Mouse (Mus musculus) kidney, adult 11 months (tissue): ENCODE measurements around the gene Btnl6.
A peak's percentile ranks its signal among the peaks of the same experiment; 100 is the strongest.
"Not testable (repeated sequence)": the region's sequence is repeated elsewhere in the genome, so short reads cannot be mapped to it uniquely, and the experiment has no call there.

Experiments
- DNase-seq: peaks from one replicate; pipeline ENCODE4 v3.0.0; 2022

Btnl6 gene

DNA sequence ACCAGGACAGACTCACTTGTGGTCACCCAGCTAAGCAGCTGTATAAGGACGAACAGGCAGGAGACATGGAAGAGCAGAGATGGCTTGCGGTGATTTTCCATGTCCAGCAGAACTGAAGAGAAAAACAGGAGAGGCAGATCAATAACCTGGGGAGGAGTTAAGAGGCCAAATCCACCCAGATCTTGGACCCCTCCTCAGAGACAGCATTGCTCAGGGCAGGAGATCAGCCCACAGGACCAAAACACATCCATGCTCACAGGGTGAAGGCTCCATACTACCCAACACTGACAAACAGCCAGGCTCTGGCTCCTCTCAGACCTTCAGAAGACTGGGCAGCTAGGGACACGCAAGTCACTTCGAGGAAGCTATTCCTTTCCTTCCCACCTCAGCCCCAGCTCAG, at the start of gene Btnl6:
Gene Btnl6 (minus strand): TSS at position 101 of the 400 bp plus-strand sequence.
- no peak for DNase-seq

DNA sequence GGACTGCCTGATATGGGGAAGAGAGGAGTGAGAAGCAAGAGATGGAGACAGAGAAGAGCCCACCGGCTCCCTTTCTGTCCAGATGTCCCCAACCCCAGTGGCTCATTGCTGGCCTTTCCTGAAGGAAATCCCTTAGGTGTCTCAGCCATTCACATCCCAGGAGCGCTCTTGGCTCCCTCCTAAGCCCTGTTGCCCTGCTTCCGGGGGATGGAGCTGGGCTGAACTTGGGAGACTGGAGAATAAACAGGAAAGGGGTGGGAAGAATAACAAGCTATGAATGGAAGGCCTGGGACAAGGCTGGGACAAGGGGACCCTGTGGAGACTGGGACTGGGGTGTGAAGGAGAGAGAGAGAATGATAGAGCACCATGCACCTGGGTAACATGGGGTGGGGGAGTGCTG, 47.6 kb upstream of the Btnl6 start:
- peak; percentile 58 for DNase-seq

DNA sequence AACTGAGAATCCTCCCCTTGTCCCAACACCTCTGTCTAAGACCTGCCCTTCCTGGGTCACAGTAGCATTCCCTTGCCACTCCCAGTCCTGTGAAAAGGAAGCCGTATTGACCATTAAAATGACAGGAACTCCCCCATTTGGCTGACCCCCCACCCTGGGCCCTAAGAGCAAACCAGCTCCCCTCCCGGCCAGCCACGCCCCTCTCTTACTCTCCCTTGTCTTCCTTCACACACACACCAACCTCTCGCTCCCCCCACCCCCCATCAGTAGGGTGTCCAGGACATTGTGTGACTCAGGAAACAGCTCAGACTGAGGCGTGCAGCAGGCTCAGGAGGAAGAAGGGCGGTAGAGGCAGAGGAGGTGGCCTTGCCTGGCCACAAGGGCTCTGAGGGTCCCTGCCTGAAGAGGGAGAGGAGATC, 46.9 kb upstream of the Btnl6 start, which contains the start of gene Notch4:
Gene Notch4 (plus strand): TSS at position 266 of the 419 bp plus-strand sequence.
- peak; percentile 53 for DNase-seq

DNA sequence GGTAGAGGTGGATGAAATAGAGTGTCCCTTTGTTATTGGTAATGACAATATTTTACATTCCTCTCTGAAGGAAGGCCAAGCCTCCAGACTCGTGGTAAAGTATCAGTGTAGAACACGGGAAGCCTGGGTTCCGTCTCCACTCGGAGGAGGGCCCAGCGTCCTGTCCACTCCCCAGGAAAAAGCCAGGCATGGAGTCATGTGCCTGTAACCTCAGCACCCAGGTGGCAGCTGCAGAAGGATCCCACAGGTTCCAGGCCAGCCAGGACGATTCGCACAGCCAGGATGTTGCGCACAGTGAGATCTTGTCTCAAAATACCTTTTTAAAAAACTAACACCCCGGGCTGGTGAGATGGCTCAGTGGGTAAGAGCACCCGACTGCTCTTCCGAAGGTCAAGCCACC, 46.2 kb upstream of the Btnl6 start:
- DNase-seq = no peak

DNA sequence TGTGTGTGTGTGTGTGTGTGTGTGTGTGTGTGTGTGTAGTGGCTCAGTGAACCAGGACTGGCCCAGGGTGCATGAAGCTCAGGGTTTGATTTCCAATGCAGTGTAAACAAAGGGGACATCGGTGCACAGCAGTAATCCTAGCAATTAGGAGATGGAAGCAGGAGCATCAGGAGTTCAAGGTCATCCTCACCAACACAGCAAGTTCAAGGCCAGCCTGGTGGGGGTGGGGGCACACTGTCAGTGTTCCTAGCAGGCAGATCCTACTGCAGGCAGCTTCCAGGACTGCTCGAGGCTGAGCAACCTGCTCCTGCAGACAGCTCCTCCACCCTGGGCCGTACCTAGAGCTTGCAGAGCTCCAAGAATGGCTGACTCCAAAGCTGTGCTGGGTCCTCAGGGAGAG, 45.4 kb upstream of the Btnl6 start:
- no peak for DNase-seq

DNA sequence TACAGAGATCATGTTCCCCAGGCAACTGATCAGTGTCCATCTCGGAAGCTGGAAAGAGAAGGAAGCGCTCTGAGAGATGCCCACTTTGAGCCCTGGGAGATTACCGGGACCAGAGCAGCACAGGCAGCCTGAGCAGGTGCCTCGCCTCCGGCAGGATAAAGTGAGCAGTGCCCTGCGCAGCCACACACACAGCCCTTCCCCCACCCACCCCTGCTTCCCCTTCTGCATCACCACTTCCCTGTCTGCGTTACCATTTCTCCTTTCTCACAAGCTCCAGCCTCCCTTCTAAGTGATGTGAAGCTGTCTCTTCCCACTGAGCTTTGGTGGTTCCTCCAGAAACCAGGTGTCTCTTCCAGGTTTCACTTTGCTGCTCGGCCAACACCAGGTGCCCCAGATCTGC, 44.0 kb upstream of the Btnl6 start:
- DNase-seq = no peak

DNA sequence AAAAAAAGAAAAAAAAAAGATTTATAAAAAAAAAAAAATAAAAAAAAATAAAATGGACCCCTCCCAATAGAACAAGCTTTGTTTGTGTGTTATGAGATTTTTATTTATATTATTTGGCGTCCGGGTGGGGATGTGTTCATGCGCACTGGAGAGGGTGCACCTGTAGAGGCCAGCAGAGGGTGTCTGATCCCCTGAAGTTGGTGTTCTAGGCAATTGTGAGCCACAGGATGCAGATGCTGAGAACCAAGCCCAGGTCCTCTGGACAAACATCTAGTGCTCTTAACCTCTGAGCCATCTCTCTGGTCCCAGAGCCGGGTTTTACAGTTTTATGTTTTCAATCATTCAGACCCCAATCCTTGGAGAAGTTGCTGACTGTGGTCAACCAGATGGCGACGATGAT, 43.3 kb upstream of the Btnl6 start:
- DNase-seq = no peak

DNA sequence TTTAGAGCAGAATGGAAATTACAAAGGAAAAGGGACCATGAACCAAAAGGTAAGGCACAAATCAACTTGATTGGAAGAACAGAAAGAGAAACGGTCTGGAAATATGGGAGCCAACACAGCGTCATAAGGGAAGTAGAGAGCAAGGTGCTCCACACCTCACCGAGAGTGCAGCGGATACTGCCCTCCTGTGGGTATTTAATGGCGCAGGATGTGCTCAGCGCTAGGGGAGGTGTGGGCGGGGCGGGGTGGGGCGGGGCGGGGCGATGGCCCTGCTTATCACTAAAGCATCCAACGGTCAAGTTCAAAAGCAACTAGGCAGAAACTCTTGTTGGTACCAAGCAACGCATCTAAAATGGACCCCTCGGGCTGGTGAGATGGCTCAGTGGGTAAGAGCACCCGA, 42.7 kb upstream of the Btnl6 start:
- no peak for DNase-seq

DNA sequence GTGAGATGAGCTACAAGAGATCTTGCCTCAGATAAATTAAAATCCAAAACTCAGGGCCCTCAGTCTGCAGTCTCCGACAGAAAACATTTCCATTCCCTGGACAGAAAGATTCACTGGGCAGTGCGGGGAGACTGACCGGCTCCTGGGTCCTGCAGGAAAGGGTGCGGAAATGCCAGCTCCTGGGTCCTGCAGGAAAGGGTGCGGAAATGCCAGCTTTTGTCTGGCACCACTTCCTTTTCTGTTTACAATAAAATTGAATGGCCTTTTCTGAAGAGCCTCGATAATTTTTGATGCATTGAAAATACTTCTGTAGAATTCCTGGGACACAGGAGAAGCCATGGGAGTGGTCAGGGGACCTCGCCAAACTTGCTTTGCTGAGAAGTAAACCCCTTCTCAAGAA, 42.0 kb upstream of the Btnl6 start:
- no peak for DNase-seq

DNA sequence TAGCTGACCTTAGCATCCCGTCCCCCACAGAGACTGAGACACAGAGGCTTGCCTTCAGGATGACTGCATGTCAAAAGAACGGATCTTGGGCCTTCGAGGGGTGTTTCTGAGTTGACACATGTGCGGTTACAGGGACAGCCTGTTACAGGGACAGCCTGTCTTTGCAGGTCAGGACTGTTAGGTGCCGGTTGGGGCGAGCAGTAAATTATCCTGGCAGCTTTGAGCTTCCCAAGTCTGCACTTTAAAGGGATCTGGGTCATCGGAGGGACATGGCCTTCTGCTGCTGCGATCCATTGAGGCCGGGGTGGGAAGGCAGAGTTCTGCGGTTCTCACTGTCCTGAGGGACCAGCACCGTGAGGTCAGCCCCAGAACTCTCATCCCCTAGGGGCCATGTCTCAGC, 40.3 kb upstream of the Btnl6 start:
- DNase-seq = no peak

DNA sequence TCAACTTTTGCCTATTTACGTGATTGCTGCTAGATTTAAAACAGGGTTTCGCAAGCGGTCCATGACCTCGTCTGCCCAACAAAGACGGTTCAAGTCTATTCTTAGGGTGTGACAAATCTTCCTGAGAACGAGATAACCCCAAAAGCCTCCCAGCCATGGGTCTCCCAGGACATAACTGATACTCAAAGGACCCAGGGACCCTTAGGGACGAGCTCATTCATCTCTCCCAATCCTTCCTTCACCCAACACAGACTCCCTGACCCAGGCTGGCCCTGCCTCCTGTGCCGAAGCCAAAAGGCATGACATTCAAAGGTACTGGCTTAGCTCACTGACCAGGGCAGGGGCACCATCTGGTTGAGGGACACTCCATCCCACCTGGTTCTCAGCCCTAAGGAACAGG, 39.3 kb upstream of the Btnl6 start:
- no peak for DNase-seq

DNA sequence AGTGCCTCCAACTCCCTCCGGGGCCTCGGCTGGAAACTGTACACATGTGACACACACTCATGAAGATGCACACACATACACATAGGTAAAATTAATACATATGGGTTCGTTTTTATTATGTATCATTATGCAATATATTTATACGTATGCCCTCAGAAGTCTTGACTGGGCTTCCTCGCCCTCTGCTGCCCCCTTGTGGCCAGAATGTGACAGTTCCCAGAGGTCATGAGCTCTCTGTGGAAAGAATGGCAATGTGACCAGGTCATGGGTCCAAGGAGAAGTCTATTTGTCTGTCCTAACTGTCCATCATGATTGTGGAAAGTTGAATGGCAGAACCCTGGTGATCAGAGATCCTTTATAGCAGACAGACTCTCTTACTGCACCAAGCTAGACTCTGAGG, 38.3 kb upstream of the Btnl6 start:
- DNase-seq = peak; percentile 68

DNA sequence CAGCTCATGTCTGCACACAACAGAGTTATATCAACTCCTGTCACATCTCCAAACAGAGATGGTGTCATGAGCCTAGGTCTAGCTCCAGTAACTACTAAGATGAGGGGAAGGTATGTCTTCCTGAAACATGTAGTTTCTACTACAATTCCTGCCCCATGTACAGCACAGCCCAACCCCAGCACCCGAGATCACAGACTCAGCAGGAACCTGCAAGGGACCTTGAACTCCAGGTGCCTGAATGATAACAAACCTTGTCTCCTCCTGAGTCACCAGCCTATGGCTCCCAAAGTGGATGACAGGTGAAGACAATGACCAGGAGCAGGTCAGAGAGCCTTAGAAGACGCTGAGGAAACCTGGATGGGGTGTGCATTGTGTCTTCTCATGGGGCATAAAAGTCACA, 32.7 kb upstream of the Btnl6 start:
- DNase-seq = no peak

DNA sequence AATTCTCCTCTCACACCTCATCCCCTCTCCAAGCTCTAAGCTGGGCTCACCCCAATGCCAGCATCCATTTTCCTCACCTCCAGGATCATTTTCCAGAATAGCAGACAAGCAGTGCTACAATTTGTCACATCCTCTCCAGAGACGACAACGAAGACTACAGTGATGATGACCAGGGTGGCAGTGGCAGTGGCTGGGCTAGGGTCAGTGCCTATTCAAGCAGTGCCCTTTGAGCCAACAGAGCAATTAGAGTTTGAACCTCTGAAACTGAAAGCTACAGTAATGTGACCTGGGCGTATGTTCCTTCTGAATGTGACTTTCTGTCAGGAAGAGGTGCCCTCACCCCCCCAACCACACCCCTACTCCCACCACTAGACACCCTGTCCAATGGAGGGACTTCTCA, 32.0 kb upstream of the Btnl6 start:
- no peak for DNase-seq

DNA sequence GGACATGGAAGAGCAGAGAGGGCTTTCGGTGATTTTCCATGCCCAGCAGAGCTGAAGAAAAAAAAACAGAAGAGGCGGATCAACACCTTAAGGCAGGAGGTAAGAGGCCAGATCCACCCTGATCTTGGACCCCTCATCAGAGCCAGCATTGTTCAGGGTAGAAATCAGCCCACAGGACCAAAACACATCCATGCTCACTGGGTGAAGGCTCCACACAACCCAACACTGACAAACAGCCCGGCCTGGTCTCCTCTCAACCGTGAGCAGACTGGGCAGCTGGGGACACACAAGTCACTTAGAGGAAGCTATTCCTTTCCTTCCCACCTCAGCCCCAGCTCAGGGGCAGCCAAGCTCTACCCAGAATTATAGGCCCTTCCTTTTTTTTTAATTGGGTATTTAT, 30.4 kb upstream of the Btnl6 start:
- no peak for DNase-seq

DNA sequence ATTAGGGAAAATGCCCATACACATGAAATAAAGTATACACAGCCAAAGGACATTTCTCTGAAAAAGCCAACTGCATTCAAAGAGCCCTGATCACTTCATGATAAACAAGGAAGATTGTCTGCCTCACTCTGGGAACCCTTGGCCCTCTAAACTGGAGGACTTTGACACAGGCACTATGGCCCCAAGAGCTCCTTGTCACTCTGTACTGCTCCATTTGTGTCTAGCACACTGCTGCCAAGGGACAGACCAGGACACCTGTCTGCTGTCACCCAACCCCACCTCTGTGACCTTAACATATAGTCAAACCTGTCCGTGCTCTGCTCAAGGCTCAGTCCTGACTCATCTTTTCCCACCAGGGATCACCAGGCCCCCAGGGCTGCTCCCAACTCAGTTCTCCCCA, 29.6 kb upstream of the Btnl6 start:
- no peak for DNase-seq

DNA sequence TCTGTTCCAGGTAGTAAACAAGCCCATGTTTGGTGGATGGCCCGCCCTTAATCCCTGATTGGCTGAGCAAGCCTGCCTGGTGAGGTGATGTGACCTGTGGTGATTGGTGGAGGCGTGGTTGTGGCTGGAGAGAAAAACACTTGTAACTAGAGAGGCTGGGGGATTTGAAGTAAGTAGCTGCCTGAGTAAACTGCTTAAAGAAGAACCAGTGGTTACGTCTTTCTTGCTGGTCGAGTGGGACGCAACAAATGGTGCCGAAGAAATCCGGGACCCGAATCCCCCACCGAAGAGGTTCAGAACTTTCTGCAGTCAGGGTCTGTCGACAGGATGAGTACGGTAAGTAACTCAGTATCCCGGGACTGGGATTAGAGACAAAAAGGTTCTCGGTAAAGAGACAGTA, 26.4 kb upstream of the Btnl6 start:
- not testable (repeated sequence) for DNase-seq

DNA sequence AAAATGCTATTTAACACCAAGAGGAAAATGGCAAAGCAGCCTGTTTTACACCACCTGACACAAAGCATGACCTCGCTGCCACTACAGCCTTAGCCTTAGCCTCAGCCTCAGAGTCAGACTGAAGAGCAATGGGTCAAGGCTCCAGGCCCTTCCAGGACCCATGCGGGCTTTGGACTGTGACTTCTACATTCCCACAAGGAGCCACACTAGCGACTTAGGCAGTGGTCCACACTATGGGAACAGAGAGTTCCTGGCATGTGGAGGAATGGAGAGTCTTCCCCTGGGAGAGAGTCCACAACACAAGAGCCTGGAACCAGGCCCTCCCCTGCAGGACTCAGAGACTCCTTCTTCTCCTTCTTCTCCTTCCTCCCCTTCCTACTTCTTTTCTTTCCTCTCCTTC, 15.5 kb upstream of the Btnl6 start:
- DNase-seq = no peak

DNA sequence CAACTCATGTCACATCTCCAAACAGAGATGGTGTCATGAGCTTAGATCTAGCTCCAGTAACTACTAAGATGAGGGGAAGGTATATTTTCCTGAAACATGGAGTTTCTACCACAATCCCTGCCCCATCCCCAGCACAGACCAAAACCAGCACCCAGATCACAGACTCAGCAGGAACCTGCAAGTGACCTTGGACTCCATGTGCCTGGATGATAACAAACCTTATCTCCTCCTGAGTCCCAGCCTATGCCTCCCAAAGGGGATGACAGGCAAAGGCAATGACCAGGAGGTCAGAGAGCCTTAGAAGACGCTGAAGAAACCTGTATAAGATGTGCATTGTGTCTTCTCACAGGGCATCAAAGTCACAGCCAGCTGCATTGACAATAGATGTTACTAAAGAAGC, 1.8 kb upstream of the Btnl6 start:
- no peak for DNase-seq

DNA sequence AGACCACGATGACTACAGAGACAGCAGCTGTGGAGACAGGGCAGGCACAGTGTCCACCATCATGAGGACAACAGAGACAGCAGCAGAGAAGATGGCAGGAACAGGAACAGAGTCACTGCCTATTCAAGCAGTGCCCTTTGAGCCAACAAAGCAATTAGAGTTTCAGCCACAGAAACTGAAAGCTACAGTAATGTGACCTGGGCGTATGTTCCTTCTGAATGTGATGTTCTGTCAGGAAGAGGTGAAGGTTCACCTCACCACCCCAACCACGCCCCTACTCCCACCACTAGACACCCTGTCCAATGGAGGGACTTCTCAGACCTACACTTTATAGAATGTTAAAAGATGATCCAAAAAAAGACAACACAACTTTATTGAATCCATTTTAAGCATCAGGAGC, 1.4 kb upstream of the Btnl6 start:
- DNase-seq = not testable (repeated sequence)

DNA sequence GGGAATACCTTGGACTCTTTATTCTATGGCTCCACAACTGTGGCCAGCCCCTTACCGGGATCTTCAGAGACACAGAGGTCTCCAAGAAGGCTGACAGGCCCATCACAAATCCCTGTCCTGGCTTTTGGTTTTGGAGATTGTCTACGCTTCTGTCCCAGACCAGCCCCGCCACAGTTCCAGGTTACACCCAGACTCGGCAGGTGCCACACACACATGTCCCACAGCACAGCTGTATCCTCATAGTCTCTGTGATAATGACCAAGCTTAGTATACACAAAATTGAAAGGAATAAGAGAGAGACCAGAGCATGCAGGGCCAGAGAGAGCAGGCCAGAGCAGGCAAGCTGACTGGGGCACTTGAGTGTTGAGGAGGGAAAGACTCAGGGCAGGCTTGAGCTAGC, 643 bp upstream of the Btnl6 start:
- DNase-seq = no peak

DNA sequence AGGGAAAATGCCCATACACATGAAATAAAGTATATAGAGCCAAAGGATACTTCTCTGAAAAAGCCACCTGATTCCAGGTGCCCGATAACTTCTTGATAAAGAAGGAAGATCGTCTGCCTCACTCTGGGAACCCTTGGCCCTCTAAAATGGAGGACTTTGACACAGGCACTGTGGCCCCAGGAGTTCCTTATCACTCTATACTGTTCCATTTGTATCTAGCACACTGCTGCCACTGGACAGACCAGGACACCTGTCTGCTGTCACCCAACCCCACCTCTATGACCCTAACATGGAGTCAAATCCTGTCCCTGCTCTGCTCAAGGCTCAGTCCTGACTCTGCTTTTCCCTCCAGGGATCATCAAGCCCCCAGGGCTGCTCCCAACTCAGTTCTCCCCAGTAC, 638 bp downstream of the Btnl6 start:
- DNase-seq = no peak

DNA sequence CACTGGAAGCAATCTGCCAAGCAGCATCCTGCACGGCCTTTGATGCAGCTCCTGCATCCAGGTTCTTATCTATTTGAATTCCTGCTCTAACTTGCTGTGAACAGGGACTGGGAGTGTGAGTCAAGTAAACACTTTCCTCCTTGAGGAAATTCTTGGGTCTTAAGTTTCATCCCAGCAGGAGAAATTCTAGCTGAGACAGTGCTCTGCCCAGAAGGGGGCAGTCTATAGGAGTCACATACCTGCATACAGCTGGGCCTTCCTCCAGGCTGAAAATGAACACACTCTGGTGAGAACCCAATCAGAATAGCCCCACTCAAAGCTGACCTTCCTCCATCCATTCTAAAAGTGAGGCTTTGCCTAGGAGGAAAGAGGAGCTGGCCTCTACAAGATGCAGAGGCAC, 5.4 kb downstream of the Btnl6 start:
- DNase-seq = not testable (repeated sequence)

DNA sequence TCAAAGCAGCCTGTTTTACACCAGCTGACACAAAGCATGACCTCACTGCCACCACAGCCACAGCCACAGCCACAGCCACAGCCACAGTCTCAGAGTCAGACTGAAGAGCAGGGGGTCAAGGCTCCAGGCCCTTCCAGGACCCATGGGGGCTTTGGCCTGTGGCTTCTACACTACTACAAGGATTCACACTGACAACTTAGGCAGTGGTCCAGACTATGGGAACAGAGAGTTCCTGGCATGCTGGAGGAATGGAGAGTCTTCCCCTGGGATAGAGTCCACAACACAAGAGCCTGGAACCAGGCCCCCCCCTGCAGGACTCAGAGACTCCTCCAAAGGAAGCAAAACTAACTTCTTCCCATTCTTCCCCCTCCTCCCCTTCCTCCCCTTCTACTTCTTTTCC, 9.6 kb downstream of the Btnl6 start:
- no peak for DNase-seq

DNA sequence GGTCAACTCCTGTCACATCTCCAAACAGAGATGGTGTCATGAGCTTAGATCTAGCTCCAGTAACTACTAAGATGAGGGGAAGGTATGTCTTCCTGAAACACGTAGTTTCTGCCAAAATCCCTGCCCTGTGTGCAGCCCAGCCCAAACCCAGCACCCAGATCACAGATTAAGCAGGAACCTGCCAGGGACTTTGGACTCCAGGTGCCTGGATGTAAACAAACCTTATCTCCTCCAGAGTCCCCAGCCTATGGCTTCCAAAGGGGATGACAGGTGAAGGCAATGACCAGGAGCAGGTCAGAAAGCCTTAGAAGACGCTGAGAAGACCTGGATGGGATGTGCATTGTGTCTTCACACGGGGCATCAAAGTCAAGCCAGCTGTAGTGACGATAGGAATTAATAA, 19.4 kb downstream of the Btnl6 start:
- DNase-seq = not testable (repeated sequence)

DNA sequence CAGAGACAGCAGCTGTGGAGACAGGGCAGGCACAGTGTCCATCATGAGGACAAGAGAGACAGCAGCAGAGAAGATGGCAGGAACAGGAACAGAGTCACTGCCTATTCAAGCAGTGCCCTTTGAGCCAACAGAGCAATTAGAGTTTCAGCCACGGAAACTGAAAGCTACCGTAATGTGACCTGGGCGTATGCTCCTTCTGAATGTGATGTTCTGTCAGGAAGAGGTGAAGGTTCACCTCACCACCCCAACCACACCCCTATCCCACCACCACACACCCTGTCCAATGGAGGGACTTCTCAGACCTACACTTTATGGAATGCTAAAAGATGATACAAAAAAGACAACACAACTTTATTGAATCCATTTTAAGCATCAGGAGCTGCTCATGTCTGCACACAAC, 19.8 kb downstream of the Btnl6 start:
- not testable (repeated sequence) for DNase-seq
